ENCODE assay signal across 18 mouse cellular contexts in the genomic region with DNA sequence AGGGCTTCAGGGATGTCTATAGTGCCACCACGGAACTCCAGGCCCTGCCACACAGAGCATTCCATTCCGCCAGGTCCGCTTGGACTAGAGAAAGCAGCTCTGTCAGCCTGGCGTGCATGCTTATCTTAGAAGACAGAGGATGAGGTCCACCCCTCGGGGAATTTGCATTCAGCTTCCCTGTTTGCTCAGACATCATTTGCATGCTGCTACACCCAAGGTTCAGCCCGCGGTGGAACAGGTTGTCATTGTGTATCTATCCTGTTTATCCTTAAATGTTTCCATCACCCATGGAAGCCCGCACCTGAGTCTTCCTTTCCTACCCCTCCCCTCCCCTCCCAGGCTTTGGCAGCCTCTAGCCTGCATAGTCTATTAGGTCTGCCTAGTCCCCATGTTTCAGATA. TPM values are rescaled to one million over a fixed set of nuclear protein-coding genes. Genes with fewer than 3 reads are reported as not detected.
A peak's percentile ranks its signal among the peaks of the same experiment; 100 is the strongest.
DNase-seq lines count a peak whose midpoint lies in the region; ATAC-seq lines count a peak whose summit lies in the region.
"Had no signal": no experiment of that assay in that cellular context is flagged by ENCODE, and none has a peak within 500 bp of the region (broad histone marks: within the 10 kb centered on the region; RNA-seq: fewer than 3 reads in every experiment).

No protein-coding gene starts in this region.

- peaks cover 4% of the 10 kb centered on the region; the same call in 1 of the 2 replicates for H3K36me3 ChIP-seq in heart, embryonic 10.5 days
- H3K36me3 ChIP-seq in intestine, embryonic 16.5 days (ENCODE audit: control insufficient read depth, insufficient read depth, low read length) = no peaks in the 10 kb centered on the region
- H3K36me3 ChIP-seq: liver, embryonic 15.5 days had no signal

- WGBS in heart, embryonic 10.5 days = 35% methylated on average over 8 of the region's 8 CpGs
- 42% methylated on average over 8 of the region's 8 CpGs for WGBS in intestine, embryonic 16.5 days

- intact Hi-C loops in gastrocnemius, postnatal 14 days (cut with DNase I; ENCODE audit: low total_unique reads) = loop anchor here (5.0 kb wide), 1 partner anchor 37 kb away; a partner anchor contains a TSS

- H3K4me1 ChIP-seq in heart, embryonic 10.5 days = peaks cover 43% of the 10 kb centered on the region
- peaks cover 29% of the 10 kb centered on the region for H3K4me1 ChIP-seq in intestine, embryonic 16.5 days (ENCODE audit: control insufficient read depth, insufficient read depth, low read length)
- H3K4me1 ChIP-seq: liver, embryonic 15.5 days had no signal

- no peaks in the 10 kb centered on the region; the same call in 1 of the 2 replicates for H3K9me3 ChIP-seq in heart, embryonic 10.5 days
- H3K9me3 ChIP-seq in intestine, embryonic 16.5 days (ENCODE audit: control insufficient read depth, low read length) = no peaks in the 10 kb centered on the region
- H3K9me3 ChIP-seq: liver, embryonic 15.5 days; stomach, embryonic 15.5 days had no signal

- peak overlapping the region; percentile 24; the same call in 1 of the 2 replicates for H3K4me2 ChIP-seq in intestine, embryonic 16.5 days (ENCODE audit: low read depth, low read length)
- H3K4me2 ChIP-seq: forebrain, embryonic 15.5 days; limb, embryonic 13.5 days; liver, embryonic 15.5 days; stomach, embryonic 15.5 days had no signal

- peak; percentile 73 for ATAC-seq in intestine, embryonic 16.5 days
- no peak for ATAC-seq in megakaryocyte-erythroid progenitor cell, adult 5-6 weeks (replicated peaks; ENCODE audit: low FRiP score, low TSS enrichment, poor library complexity, severe bottlenecking)
- no peak for ATAC-seq in erythroblast, adult 5-6 weeks (replicated peaks; ENCODE audit: low FRiP score, poor library complexity, severe bottlenecking)
- ATAC-seq: activated CD4-positive, CD25-positive, alpha-beta regulatory T cell, adult 4 months; forebrain, embryonic 15.5 days had no signal

- H3K27me3 ChIP-seq in heart, embryonic 10.5 days (ENCODE audit: insufficient read depth, poor library complexity, severe bottlenecking) = 0 out of 2 replicates have a peak, but pooled peaks cover 6% of the 10 kb centered on the region
- H3K27me3 ChIP-seq in intestine, embryonic 16.5 days (replicated peaks; ENCODE audit: control insufficient read depth, insufficient read depth, low read length) = no peaks in the 10 kb centered on the region
- H3K27me3 ChIP-seq: forebrain, embryonic 15.5 days; limb, embryonic 13.5 days; liver, embryonic 15.5 days; stomach, embryonic 15.5 days had no signal

- H3K27ac ChIP-seq in heart, embryonic 10.5 days = peak overlapping the region; percentile 60; the same call in 1 of the 2 replicates
- peak overlapping the region; percentile 72 for H3K27ac ChIP-seq in intestine, embryonic 16.5 days (ENCODE audit: low read length)
- H3K27ac ChIP-seq: limb, embryonic 13.5 days; liver, embryonic 15.5 days; stomach, embryonic 15.5 days had no signal

- H3K4me3 ChIP-seq in heart, embryonic 10.5 days = no peak overlapping the region
- H3K4me3 ChIP-seq in intestine, embryonic 16.5 days (ENCODE audit: low read length) = no peak overlapping the region
- H3K4me3 ChIP-seq: erythroblast, embryonic 14.5 days; forebrain, embryonic 15.5 days; limb, embryonic 13.5 days; liver, embryonic 15.5 days; stomach, embryonic 15.5 days had no signal

- DNase-seq in heart, embryonic 10.5 days (ENCODE audit: low spot score) = no peak
- no peak for DNase-seq in heart, adult 8-10 months (ENCODE audit: low spot score)
- peak; percentile 59 to 60 for DNase-seq in spleen, postnatal 36 days (ENCODE audit: low spot score in 2 of 2)
- no peak for DNase-seq in spleen, postnatal 14 days (ENCODE audit: low spot score in 2 of 2)
- DNase-seq in gastrocnemius, postnatal 14 days = no peak
- DNase-seq: adrenal gland, postnatal 36 days; cerebellum, adult 9-11 months; right cerebral cortex, postnatal 4 days; thymus, postnatal 25 days had no signal

- H3K9ac ChIP-seq in intestine, embryonic 16.5 days (ENCODE audit: low read depth, low read length) = 0 out of 2 replicates have a peak overlapping the region, but pooled peaks have one; percentile 38
- H3K9ac ChIP-seq: forebrain, embryonic 15.5 days; limb, embryonic 13.5 days; liver, embryonic 15.5 days; stomach, embryonic 15.5 days had no signal

RNA-seq across cellular contexts. Expression of a gene that starts 38.8 kb away (rescaled TPM):
- 5.9 and 14.4 TPM in 2 replicates for polyA plus RNA-seq in heart, embryonic 10.5 days (2016; fragmentation: Nextera tagmentation; extraction: Ambion mirVana)
- 1 to 10 TPM; 3.1 to 5.5 (median 4.2) TPM for total RNA-seq in heart, adult 8-10 months (2022)
- polyA plus RNA-seq in intestine, embryonic 16.5 days (2015; fragmentation: Nextera tagmentation; extraction: Ambion mirVana) = 62.5 and 65.2 TPM in 2 replicates
- total RNA-seq in gastrocnemius, postnatal 14 days (2021) = 1 to 10 TPM; 4.5 to 6.5 TPM
- 1.4 and 3.2 TPM in 2 replicates for total RNA-seq in megakaryocyte-erythroid progenitor cell, adult 5-6 weeks (2014; fragmentation: Nextera tagmentation)
- not detected in 2 replicates for total RNA-seq in megakaryocyte-erythroid progenitor cell, adult 5-6 weeks (2017)
- total RNA-seq in erythroblast, adult 5-6 weeks (2015; ENCODE audit: low replicate concordance) = not detected in 2 replicates
- not detected in 2 replicates for total RNA-seq in erythroblast, adult 5-6 weeks (2017; ENCODE audit: low replicate concordance)
- polyA plus RNA-seq: erythroblast, embryonic 14.5 days had no signal

Comparison
In these comparisons a context has a peak if more than half of its experiments do, and no peak if none do; other contexts are left out.
1. DNase-seq: peak in spleen, postnatal 36 days (2 of 2); none in heart, embryonic 10.5 days (single experiment), heart, adult 8-10 months (single experiment), spleen, postnatal 14 days (0 of 2) and gastrocnemius, postnatal 14 days (single experiment).